Mouse (Mus musculus) heart, adult 2 months (tissue): ENCODE data around the gene Zfyve16.

ENCODE experiments used
- CTCF ChIP-seq: fragments of 200-600 bp; IDR thresholded peaks from 2 replicates; pipeline ENCODE4 v1.8.1; 2022; ENCODE audit warnings: antibody characterized with exemption, mild to moderate bottlenecking, moderate library complexity
- POLR2A ChIP-seq: fragments of 200-500 bp; IDR thresholded peaks from 2 replicates; pipeline ENCODE4 v1.6.1; 2011; ENCODE audit warnings: mild to moderate bottlenecking, low read depth, low read length, control low read depth; ENCODE audit not compliant: insufficient read depth

DNA sequence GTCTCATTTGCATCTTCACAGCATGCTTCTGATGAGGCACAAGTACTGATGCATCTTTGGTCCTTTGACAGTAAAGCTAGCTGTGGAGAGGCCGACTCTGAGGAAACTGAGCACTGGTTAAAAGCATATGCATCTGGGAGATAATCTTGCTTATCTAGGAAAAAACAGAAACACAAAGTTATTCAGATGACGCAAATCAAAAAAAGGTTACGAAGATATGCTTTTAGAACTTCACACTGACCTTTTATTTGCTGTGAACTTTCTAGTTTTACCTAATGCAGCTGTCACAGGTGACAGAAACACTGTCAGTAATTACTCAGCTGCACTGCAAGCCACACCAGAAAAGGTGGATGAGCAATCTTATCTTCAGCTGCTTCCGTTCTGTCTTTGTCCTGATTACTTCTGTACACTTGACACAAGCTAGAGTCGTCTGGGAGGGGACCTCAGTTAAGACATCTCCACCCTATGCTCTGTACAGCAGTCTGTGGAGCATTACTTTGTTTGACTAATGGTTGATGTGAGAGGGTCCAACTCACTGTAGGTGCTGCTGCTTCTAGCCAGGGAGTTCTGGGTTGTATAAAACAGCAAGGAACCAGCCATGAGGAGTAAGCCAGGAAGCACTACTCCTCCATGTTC, 7.4 kb downstream of the Zfyve16 start:
- no peak for TF ChIP-seq POLR2A
- TF ChIP-seq CTCF: no peak
